Mouse (Mus musculus): ENCODE measurements at regions not wholly inside any gene's neighbourhood (a gene's known extent, or its start where the extent isn't known, plus 50 kb on each side); places are given as distances from the start of the nearest gene placed in this dataset.
A peak's percentile ranks its signal among the peaks of the same experiment; 100 is the strongest.

DNA sequence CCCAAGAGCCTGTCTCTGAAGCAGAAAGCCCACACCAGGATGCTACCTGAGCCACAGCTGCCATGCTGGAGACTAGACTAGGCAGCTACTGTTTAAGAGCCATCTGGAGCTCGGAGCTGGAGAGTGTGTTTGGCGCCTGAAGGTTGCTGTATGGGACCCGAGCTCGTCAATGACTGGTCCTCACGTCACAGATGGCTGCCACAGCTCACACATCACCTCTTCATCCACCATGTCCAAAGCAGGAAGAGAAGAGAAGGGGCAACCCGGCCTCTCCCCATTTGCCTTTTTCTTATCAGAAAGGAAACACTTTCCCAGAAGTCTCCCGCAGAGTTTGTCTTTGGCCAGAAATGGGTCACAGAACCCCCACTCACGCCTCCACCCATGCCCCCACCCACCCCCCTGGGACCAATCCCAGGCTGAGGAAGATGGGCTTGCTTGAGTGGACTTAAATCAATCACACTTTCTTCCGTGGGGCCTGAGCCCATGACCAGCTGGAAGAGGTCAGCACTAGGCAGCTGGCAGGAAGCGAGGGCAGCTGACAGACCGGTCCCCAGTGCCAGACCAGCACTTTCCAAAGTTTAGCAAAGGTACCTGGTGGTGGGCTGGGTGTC lies 53.5 kb upstream of the Ptpn1 start:
- DNase-seq (ENCODE audit: low spot score), result no peak
- no peak for ATAC-seq (replicated peaks; ENCODE audit: low FRiP score, low read depth)
- Histone ChIP-seq H3K36me3 (ENCODE audit: insufficient read depth, low read length) (no peaks in the 10 kb centered on the region), H3K4me2 (ENCODE audit: low read length) (no peak overlapping the region), H3K4me3 (replicated peaks; ENCODE audit: low read depth, low read length) (no peak overlapping the region), H3K9ac (ENCODE audit: low read depth, low read length) (no peak overlapping the region), H3K27ac (no peak overlapping the region), H3K27me3 (ENCODE audit: insufficient read depth, low read length) (no peaks in the 10 kb centered on the region), H3K4me1 (replicated peaks; ENCODE audit: insufficient read depth, low read length) (no peaks in the 10 kb centered on the region), H3K9me3 (replicated peaks; ENCODE audit: low read length) (no peaks in the 10 kb centered on the region)
- no peak for TF ChIP-seq CTCF (IDR thresholded peaks at IDR 0.05; ENCODE audit: low read depth)
- WGBS, result 41% methylated on average over 11 of the region's 11 CpGs

- H3K9me3 ChIP-seq (replicated peaks; ENCODE audit: low read length), result no peaks in the 10 kb centered on the region
- H3K9ac ChIP-seq (ENCODE audit: low read depth, low read length), result no peak overlapping the region
- no peak overlapping the region for H3K27ac ChIP-seq
- DNase-seq (ENCODE audit: low spot score) (no peak), ATAC-seq (replicated peaks; ENCODE audit: low FRiP score, low read depth) (no peak)
- no peak overlapping the region for H3K4me2 ChIP-seq (ENCODE audit: low read length)
- TF ChIP-seq CTCF (IDR thresholded peaks at IDR 0.05; ENCODE audit: low read depth), result no peak
- 46% methylated on average over 11 of the region's 11 CpGs for WGBS
- H3K4me3 ChIP-seq (replicated peaks; ENCODE audit: low read depth, low read length), result no peak overlapping the region
- no peaks in the 10 kb centered on the region for H3K27me3 ChIP-seq (ENCODE audit: insufficient read depth, low read length)
- no peaks in the 10 kb centered on the region for H3K36me3 ChIP-seq (ENCODE audit: insufficient read depth, low read length)
- no peaks in the 10 kb centered on the region for H3K4me1 ChIP-seq (replicated peaks; ENCODE audit: insufficient read depth, low read length)
Measured at GRCm38 (mm10) chr2:167877254-167877870, 54.5 kb upstream of the Ptpn1 start.

GRCm38 (mm10) chr2:167872507-167872906 lies 59.4 kb upstream of the Ptpn1 start:
- H3K9ac ChIP-seq (ENCODE audit: low read depth, low read length), result no peak overlapping the region
- TF ChIP-seq CTCF (IDR thresholded peaks at IDR 0.05; ENCODE audit: low read depth), result no peak
- H3K4me3 ChIP-seq (replicated peaks; ENCODE audit: low read depth, low read length), result no peak overlapping the region
- DNase-seq (ENCODE audit: low spot score) (no peak), ATAC-seq (replicated peaks; ENCODE audit: low FRiP score, low read depth) (0 out of 2 replicates have a peak, but pooled peaks have one; percentile 40)
- H3K27me3 ChIP-seq (ENCODE audit: insufficient read depth, low read length), result no peaks in the 10 kb centered on the region
- no peak overlapping the region for H3K27ac ChIP-seq
- no peaks in the 10 kb centered on the region for H3K36me3 ChIP-seq (ENCODE audit: insufficient read depth, low read length)
- whole genome bisulfite sequencing, result 89% methylated on average over 4 of the region's 4 CpGs
- no peak overlapping the region for H3K4me2 ChIP-seq (ENCODE audit: low read length)
- H3K9me3 ChIP-seq (replicated peaks; ENCODE audit: low read length), result no peaks in the 10 kb centered on the region
- H3K4me1 ChIP-seq (replicated peaks; ENCODE audit: insufficient read depth, low read length), result no peaks in the 10 kb centered on the region

DNA sequence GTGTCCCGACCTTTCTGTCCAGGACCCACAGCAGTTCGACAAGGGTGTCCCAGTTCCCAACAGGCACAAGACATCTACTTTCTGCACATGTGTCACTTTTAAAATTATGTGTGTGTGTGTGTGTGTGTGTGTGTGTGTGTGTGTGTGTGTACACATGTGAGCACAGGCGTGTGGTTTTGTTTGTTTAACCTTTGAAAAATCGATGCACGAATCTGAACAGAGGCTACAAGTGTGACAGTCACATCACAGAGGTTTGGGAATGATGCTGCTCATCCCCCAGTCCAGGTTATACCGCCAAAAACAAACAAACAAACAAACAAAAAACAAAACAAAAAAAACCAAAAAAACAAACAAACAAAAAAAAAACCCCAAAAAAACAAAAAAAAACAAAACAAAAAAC lies 61.7 kb upstream of the Ptpn1 start:
- Histone ChIP-seq H3K4me3 (replicated peaks; ENCODE audit: low read depth, low read length) (no peak overlapping the region), H3K27me3 (ENCODE audit: insufficient read depth, low read length) (no peaks in the 10 kb centered on the region), H3K9me3 (replicated peaks; ENCODE audit: low read length) (no peaks in the 10 kb centered on the region), H3K4me1 (replicated peaks; ENCODE audit: insufficient read depth, low read length) (peaks cover 8% of the 10 kb centered on the region; the same call in 1 of the 2 replicates), H3K27ac (no peak overlapping the region), H3K9ac (ENCODE audit: low read depth, low read length) (no peak overlapping the region), H3K4me2 (ENCODE audit: low read length) (no peak overlapping the region), H3K36me3 (ENCODE audit: insufficient read depth, low read length) (no peaks in the 10 kb centered on the region)
- TF ChIP-seq CTCF (IDR thresholded peaks at IDR 0.05; ENCODE audit: low read depth), result no peak
- 74% methylated on average over 6 of the region's 6 CpGs for WGBS
- ATAC-seq (replicated peaks; ENCODE audit: low FRiP score, low read depth), result no peak
- no peak for DNase-seq (ENCODE audit: low spot score)

DNA sequence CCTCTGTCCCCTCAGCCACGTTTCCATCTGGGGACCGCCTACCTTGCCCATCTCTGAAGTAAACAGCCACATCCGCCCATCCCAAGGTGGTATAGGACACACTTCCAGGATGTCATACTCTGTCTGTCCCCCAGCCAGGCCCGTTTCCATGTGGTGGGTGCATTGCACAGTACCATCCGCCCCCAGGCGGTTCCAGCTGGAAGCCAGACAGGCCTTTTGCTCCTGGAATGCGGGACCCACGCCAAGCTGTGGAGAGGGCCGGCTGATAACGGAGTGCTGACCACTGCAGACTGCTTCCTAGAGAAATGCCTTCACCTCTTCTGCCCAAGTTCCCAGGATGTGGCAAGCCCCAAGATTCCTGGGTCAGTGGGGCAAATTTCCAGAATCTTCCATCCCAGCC lies 65.1 kb upstream of the Ptpn1 start:
- H3K4me3 ChIP-seq (replicated peaks; ENCODE audit: low read depth, low read length), result no peak overlapping the region
- H3K27me3 ChIP-seq (ENCODE audit: insufficient read depth, low read length), result no peaks in the 10 kb centered on the region
- H3K9me3 ChIP-seq (replicated peaks; ENCODE audit: low read length), result no peaks in the 10 kb centered on the region
- H3K9ac ChIP-seq (ENCODE audit: low read depth, low read length), result 0 out of 2 replicates have a peak overlapping the region, but pooled peaks have one; percentile 19
- no peak overlapping the region for H3K4me2 ChIP-seq (ENCODE audit: low read length)
- ATAC-seq (replicated peaks; ENCODE audit: low FRiP score, low read depth) (peak; percentile 80), DNase-seq (ENCODE audit: low spot score) (peak; percentile 88)
- H3K36me3 ChIP-seq (ENCODE audit: insufficient read depth, low read length), result no peaks in the 10 kb centered on the region
- 26% methylated on average over 10 of the region's 10 CpGs for WGBS
- peak overlapping the region; percentile 50; the same call in 1 of the 2 replicates for H3K27ac ChIP-seq
- TF ChIP-seq CTCF (IDR thresholded peaks at IDR 0.05; ENCODE audit: low read depth), result peak; percentile 69
- peaks cover 12% of the 10 kb centered on the region; the same call in 1 of the 2 replicates for H3K4me1 ChIP-seq (replicated peaks; ENCODE audit: insufficient read depth, low read length)

DNA sequence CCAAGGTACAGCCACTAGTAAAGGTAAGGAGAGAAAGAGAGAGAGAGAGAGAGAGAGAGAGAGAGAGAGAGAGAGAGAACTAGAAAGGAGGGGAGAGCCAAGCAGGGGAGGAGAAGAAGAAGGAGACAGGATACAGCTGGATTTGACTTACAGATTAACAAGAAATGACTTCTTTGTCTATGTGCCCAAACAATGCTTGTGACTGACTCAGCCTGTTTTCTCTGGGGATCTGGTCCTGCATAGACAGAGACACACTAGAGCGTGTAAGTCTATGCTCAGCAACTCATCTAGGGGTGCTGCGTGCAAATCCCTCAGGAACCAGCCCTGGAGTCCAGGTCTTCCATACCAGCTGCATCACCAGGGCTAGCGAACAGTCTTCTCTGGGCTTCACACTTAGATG lies 66.3 kb upstream of the Ptpn1 start:
- H3K9ac ChIP-seq (ENCODE audit: low read depth, low read length), result no peak overlapping the region
- peaks cover 12% of the 10 kb centered on the region; the same call in 1 of the 2 replicates for H3K4me1 ChIP-seq (replicated peaks; ENCODE audit: insufficient read depth, low read length)
- H3K27ac ChIP-seq, result no peak overlapping the region
- no peak overlapping the region for H3K4me2 ChIP-seq (ENCODE audit: low read length)
- TF ChIP-seq CTCF (IDR thresholded peaks at IDR 0.05; ENCODE audit: low read depth), result no peak
- H3K27me3 ChIP-seq (ENCODE audit: insufficient read depth, low read length), result no peaks in the 10 kb centered on the region
- H3K9me3 ChIP-seq (replicated peaks; ENCODE audit: low read length), result no peaks in the 10 kb centered on the region
- 80% methylated on average over 3 of the region's 3 CpGs for WGBS
- no peak overlapping the region for H3K4me3 ChIP-seq (replicated peaks; ENCODE audit: low read depth, low read length)
- no peak for ATAC-seq (replicated peaks; ENCODE audit: low FRiP score, low read depth)
- no peaks in the 10 kb centered on the region for H3K36me3 ChIP-seq (ENCODE audit: insufficient read depth, low read length)
- peak; percentile 60 for DNase-seq (ENCODE audit: low spot score)

Measured in kidney, postnatal 0 days (tissue).